Mouse (Mus musculus) lung, postnatal 0 days (tissue): Measurements from ENCODE around the gene Vti1b. TPM values are rescaled to one million over a fixed set of nuclear protein-coding genes. Genes with fewer than 3 reads are reported as not detected.

ENCODE experiments used
- ATAC-seq: fragments of 200-750 bp; cut with Nextera tagmentation; 2 replicates; pipeline ENCODE4 v1.8.0; 2017; ENCODE audit warnings: moderate library complexity
- DNase-seq: peaks from one replicate; pipeline ENCODE4 v3.0.0-alpha.2; 2016; ENCODE audit warnings: low spot score
- H3K27ac ChIP-seq: fragments of 300-500 bp; sonication (generic); 2 replicates; pipeline ENCODE4 v1.5.1; 2014; ENCODE audit warnings: antibody characterized with exemption, mild to moderate bottlenecking, low read length, mixed read lengths
- H3K27me3 ChIP-seq: fragments of 300-500 bp; sonication (generic); replicated peaks from 2 replicates; pipeline ENCODE4 v1.6.1; 2014; ENCODE audit warnings: low read length, mixed read lengths; ENCODE audit not compliant: insufficient read depth
- H3K36me3 ChIP-seq: fragments of 300-500 bp; sonication (generic); 2 replicates; pipeline ENCODE4 v1.6.1; 2014; ENCODE audit warnings: low read length, mixed read lengths; ENCODE audit not compliant: insufficient read depth
- H3K4me1 ChIP-seq: fragments of 300-500 bp; sonication (generic); 2 replicates; pipeline ENCODE4 v1.6.1; 2014; ENCODE audit warnings: antibody characterized with exemption, low read depth, low read length, mixed read lengths; ENCODE audit not compliant: insufficient read depth
- H3K4me2 ChIP-seq: fragments of 300-500 bp; sonication (generic); replicated peaks from 2 replicates; pipeline ENCODE4 v1.6.1; 2014; ENCODE audit warnings: low read depth, mild to moderate bottlenecking, low read length, moderate library complexity, mixed read lengths
- H3K4me3 ChIP-seq: fragments of 300-500 bp; sonication (generic); 2 replicates; pipeline ENCODE4 v1.5.1; 2014; ENCODE audit warnings: low read depth, low read length
- H3K9ac ChIP-seq: fragments of 300-500 bp; sonication (generic); replicated peaks from 2 replicates; pipeline ENCODE4 v1.6.1; 2014; ENCODE audit warnings: low read depth, mild to moderate bottlenecking
- H3K9me3 ChIP-seq: fragments of 300-500 bp; sonication (generic); 2 replicates; pipeline ENCODE4 v1.6.1; 2016; ENCODE audit warnings: low read length, mixed read lengths
- CTCF ChIP-seq: IDR thresholded peaks from 2 replicates; pipeline ENCODE4 v1.5.1; 2016; ENCODE audit warnings: antibody characterized with exemption, mild to moderate bottlenecking
- EP300 ChIP-seq: IDR thresholded peaks from 2 replicates; pipeline ENCODE4 v1.6.1; 2016; ENCODE audit warnings: antibody characterized with exemption, mild to moderate bottlenecking, control low read depth
- WGBS: fragments of 180-500 bp; shearing (Covaris S2); extraction: QIAGEN DNeasy Blood & Tissue Kit; methylation state at CpG from one replicate; pipeline ENCODE4 v1.1.7; 2014; 5-methylcytosine and 5-hydroxymethylcytosine counted together
- polyA plus RNA-seq: library from polyadenylated mRNA; unstranded; fragments of >200 nt; fragmentation: Nextera tagmentation; extraction: Ambion mirVana; gene quantifications from 2 replicates; pipeline ENCODE4 v1.2.1, GENCODE M21; 2015

Vti1b gene
- polyA plus RNA-seq, 1 experiment from 2014 or later = 80.6 TPM

DNA sequence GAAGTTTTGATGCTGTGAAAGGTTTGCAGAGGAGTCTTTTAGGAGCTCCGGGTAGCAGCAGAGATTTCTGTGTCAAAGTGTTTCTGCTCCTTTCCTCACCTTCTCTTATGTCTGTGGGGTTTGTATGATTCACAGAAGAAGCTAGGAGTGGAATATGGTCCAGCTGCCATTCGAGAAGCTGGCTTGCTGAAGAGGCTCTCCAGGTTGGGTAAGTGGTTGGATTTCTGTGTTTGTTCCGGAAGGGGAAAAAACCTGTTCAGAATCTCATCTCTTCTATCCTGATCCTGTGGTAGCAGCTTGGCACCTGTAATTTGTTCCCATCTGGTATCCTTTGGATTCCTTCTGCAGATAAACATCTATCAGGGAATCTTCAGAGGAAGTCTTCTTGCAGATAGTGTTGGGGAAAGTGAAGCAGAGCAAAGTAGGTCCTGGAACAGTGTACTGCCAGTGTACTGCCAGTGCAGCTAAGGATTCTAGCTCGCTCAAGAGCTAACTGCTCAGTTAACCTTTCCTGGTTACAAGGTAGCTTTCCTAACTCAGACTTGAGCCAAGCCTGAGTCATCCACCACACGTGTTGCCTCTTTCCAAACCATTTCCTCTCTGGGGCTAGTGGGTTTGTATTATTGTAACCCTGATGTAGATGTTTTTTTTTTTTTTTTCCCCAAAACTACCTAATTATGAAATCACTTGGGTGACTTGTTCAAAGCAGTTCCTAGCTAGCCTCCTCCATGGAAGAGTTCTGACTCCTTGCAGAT lies 40.6 kb downstream of the Vti1b start:
- Histone ChIP-seq H3K4me3 (peak overlapping the region; percentile 39), H3K9me3 (no peaks in the 10 kb centered on the region), H3K4me2 (peak overlapping the region; percentile 61), H3K9ac (no peak overlapping the region), H3K27me3 (peaks cover 13% of the 10 kb centered on the region; the same call in 1 of the 2 replicates), H3K27ac (peak overlapping the region; percentile 33; the same call in 1 of the 2 replicates), H3K36me3 (no peaks in the 10 kb centered on the region), H3K4me1 (no peaks in the 10 kb centered on the region)
- ATAC-seq = peak; percentile 67
- DNase-seq = peak; percentile 75
- TF ChIP-seq EP300 = no peak
- no peak for TF ChIP-seq CTCF
- WGBS = 23% methylated on average over 5 of the region's 5 CpGs

DNA sequence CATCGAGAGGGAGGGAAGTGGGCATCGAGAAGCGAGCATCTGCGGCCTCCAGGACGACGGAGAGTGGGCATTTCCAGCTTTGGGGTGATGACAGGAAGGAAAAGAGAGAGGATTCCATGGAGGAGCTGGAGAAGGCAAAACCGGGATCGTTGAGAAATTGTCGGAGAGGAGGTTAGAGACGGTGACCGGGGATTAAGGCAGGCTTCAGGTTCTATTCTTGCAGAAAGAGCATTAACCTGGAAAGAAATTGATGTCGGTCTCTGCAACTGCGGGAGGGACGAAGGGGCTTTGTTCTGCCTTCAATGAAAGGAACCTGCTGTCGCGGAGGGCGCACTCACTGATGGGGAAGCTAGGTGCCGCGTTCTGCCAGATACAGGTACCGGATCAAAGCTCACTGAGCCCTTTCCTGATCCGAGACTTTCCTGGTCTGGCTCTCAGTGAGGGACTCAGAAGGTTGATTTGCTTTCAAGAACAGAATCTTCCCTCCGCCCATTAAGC lies 41.2 kb downstream of the Vti1b start:
- Histone ChIP-seq H3K36me3 (no peaks in the 10 kb centered on the region), H3K4me2 (peak overlapping the region; percentile 61), H3K27me3 (peaks cover 13% of the 10 kb centered on the region; the same call in 1 of the 2 replicates), H3K9me3 (no peaks in the 10 kb centered on the region), H3K4me1 (no peaks in the 10 kb centered on the region), H3K9ac (no peak overlapping the region), H3K4me3 (peak overlapping the region; percentile 39), H3K27ac (no peak overlapping the region)
- no peak for DNase-seq
- WGBS = under 1% methylated on average over 22 of the region's 22 CpGs
- no peak for ATAC-seq
- TF ChIP-seq EP300 (no peak), CTCF (no peak)

DNA sequence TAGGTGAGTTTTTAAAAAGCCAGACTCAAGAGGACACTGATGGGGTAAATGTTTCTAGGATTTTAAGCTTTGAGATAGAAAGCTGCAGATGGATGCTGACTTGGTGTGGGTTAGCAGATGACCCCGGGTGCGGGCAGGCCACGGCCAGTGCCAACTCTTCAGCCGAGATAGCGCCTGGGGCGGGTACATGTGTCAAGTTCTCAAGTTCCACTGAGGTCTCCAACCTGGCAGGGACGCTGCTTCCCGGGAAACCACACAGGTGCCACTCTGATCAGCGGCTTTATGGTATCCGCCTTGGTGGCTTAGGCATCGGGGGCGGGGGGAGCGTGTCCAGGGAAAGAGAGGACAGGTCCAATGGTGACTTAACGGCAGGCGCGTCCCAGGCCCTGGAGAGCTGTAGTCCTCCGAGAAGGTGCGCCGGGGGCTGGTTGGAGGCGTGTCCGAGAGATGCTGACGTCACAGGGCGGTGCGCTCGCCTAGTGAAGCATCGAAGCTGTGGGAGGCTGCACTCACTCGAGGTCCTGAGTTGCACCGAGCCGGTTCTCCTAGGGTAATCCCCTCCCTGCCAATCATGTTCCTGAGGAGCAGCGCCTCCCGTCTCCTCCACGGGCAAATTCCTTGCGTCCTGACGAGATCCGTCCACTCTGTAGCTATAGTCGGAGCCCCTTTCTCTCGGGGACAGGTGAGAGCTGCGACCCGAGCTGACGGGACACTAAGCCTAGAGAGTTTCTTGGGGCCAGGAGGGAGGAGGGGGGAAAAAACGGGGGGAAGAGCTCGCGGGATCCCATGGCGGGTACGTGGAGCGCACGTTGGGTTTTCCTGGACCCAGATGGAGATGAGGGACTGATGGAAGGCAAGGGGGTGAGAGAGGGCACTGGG lies 41.9 kb downstream of the Vti1b start, which contains the start of gene Arg2:
Gene Arg2 (plus strand): TSS at position 479 of the 879 bp plus-strand sequence.
- Histone ChIP-seq H3K4me2 (peak within 1 kb of the TSS; percentile 61), H3K4me1 (no peaks in the 10 kb centered on the region), H3K4me3 (peak within 1 kb of the TSS; percentile 39), H3K9me3 (no peaks in the 10 kb centered on the region), H3K27me3 (peaks cover 13% of the 10 kb centered on the region; the same call in 1 of the 2 replicates), H3K36me3 (no peaks in the 10 kb centered on the region), H3K27ac (no peak within 1 kb of the TSS), H3K9ac (no peak within 1 kb of the TSS)
- ATAC-seq (peak; percentile 94), DNase-seq (peak; percentile 89)
- no peak for TF ChIP-seq EP300
- TF ChIP-seq CTCF = no peak
- WGBS = under 1% methylated on average over 47 of the region's 47 CpGs

DNA sequence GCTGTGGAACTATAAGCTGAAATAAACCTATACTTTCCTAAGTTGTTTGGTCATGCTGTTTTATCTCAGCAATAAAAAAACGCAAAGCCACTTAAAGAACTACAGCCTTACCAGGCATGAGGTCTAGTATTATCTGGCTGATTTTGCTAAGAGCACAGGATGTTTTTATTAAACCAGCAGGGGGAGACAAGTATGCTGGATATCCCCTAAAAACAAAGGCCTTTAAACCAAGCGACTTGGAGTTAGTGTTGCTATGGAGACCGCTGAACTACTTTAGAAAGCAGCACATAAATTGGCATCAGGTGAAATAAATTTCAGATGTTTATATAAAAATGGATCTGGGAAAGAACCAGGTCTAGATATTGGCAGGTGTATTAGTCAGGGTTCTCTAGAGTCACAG lies 49.6 kb downstream of the Vti1b start:
- ATAC-seq = no peak
- H3K27me3 ChIP-seq = no peaks in the 10 kb centered on the region
- no peak overlapping the region for H3K9ac ChIP-seq
- H3K9me3 ChIP-seq = no peaks in the 10 kb centered on the region
- TF ChIP-seq EP300 = no peak
- peak; percentile 55 for TF ChIP-seq CTCF
- H3K27ac ChIP-seq = no peak overlapping the region
- no peak overlapping the region for H3K4me3 ChIP-seq
- no peak overlapping the region for H3K4me2 ChIP-seq
- no peaks in the 10 kb centered on the region for H3K36me3 ChIP-seq
- 28% methylated on average over 3 of the region's 3 CpGs for WGBS
- peak; percentile 79 for DNase-seq
- no peaks in the 10 kb centered on the region for H3K4me1 ChIP-seq

DNA sequence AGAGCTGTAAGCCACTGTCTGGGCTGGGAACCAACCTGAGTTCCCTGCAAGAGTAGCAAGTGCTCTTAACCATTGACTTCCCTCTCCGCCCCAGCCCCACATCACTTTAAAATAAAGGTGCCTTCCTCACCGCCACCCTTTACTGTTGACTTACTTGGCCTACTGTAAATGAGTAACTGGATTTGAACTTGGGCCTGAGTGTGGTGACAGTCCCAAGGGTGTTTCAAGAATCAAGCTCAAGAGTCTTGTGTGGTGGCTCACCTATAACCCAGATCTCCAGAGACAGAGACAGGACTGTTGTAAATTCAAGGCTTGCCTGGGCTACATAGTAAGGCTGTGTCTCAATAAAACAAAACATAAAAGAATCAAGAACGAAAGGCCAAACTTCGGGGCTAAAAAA lies 53.5 kb downstream of the Vti1b start:
- no peaks in the 10 kb centered on the region for H3K9me3 ChIP-seq
- DNase-seq = no peak
- no peak overlapping the region for H3K4me3 ChIP-seq
- H3K4me2 ChIP-seq = no peak overlapping the region
- no peaks in the 10 kb centered on the region for H3K36me3 ChIP-seq
- no peaks in the 10 kb centered on the region for H3K4me1 ChIP-seq
- TF ChIP-seq EP300 = no peak
- no peak overlapping the region for H3K27ac ChIP-seq
- WGBS = 76% methylated on average over 4 of the region's 4 CpGs
- ATAC-seq = no peak
- H3K9ac ChIP-seq = no peak overlapping the region
- no peaks in the 10 kb centered on the region for H3K27me3 ChIP-seq

Other genes with a start within 250 kb of the Vti1b start
- gene Tmem229b, start 165.0 kb downstream of the Vti1b start, polyA plus RNA-seq = 5.1 and 5.3 TPM in 2 replicates
- gene Plekhh1, start 143.5 kb downstream of the Vti1b start, polyA plus RNA-seq = 1.9 and 2.2 TPM in 2 replicates
- 14.8 and 15.7 TPM in 2 replicates for gene Pigh, start 83.0 kb downstream of the Vti1b start, polyA plus RNA-seq
- gene Arg2, start 41.9 kb downstream of the Vti1b start, polyA plus RNA-seq = 19.1 and 24.8 TPM in 2 replicates
- gene Rdh11, start 19.6 kb upstream of the Vti1b start, polyA plus RNA-seq = 15.5 and 16.7 TPM in 2 replicates
- gene Rdh12, start 36.2 kb upstream of the Vti1b start, polyA plus RNA-seq = 0.61 and 0.69 TPM in 2 replicates
- gene Zfyve26, start 123.6 kb upstream of the Vti1b start, polyA plus RNA-seq = 7.0 and 8.0 TPM in 2 replicates
- gene Rad51b, start 124.6 kb upstream of the Vti1b start, polyA plus RNA-seq = 1.3 and 1.5 TPM in 2 replicates